Mouse (Mus musculus): ENCODE results near the gene Aldh9a1. TPM values are rescaled to one million over a fixed set of nuclear protein-coding genes. Genes with fewer than 3 reads are reported as not detected.

The Aldh9a1 gene
- polyA plus RNA-seq, 1 experiment, result 29.7 TPM

DNA sequence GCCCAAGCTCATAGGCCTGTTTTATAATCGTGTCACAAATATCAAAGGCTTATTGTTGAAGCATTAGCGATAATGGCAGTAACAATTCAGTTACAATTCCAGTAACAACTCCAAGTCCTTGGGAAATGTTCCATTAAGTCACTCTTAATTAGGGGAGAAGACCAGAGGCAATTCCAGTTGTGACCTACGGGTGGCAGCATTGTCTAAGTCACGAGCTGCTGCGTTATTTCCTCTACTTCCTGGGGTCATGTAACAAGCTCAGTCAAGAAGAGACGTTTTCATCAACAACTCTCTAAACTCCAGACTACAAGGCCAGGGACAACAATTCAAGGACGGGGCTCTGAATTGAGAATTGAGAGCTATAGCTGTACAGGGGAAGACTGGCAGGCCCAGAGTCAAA lies 65.1 kb downstream of the Aldh9a1 start:
- Histone ChIP-seq H3K4me3 (replicated peaks) (no peak overlapping the region), H3K27me3 (replicated peaks) (peaks cover 11% of the 10 kb centered on the region), H3K9me3 (no peaks in the 10 kb centered on the region), H3K4me1 (peaks cover 4% of the 10 kb centered on the region; the same call in 1 of the 2 replicates), H3K36me3 (replicated peaks; ENCODE audit: low read length) (no peaks in the 10 kb centered on the region)
- TF ChIP-seq GATA1 (IDR thresholded peaks at IDR 0.05; ENCODE audit: borderline replicate concordance, low read length) (no peak), FLI1 (IDR thresholded peaks at IDR 0.05; ENCODE audit: low read length) (no peak)

Other genes with a start within 250 kb of the Aldh9a1 start
- 367 and 525 TPM in 2 replicates for gene Uck2, start 64.7 kb upstream of the Aldh9a1 start, polyA plus RNA-seq (2012; ENCODE audit: insufficient read depth, low replicate concordance)
- gene Tmco1, start 41.6 kb upstream of the Aldh9a1 start, polyA plus RNA-seq (2012; ENCODE audit: insufficient read depth, low replicate concordance), result 15.5 and 56.2 TPM in 2 replicates
- 5.0 and 10.5 TPM in 2 replicates for gene Mgst3, start 43.9 kb downstream of the Aldh9a1 start, polyA plus RNA-seq (2012; ENCODE audit: insufficient read depth, low replicate concordance)
- not detected in 2 replicates for gene Lrrc52, start 116.8 kb downstream of the Aldh9a1 start, polyA plus RNA-seq (2012; ENCODE audit: insufficient read depth, low replicate concordance)
- not detected in 2 replicates for gene Rxrg, start 248.4 kb downstream of the Aldh9a1 start, polyA plus RNA-seq (2012; ENCODE audit: insufficient read depth, low replicate concordance)

All from megakaryocyte, embryonic 14.5 days (primary cell).